Mouse (Mus musculus): ENCODE measurements around the gene Lpcat2b. TPM values are rescaled to one million over a fixed set of nuclear protein-coding genes. Genes with fewer than 3 reads are reported as not detected.

The Lpcat2b gene
- total RNA-seq, 2 experiments from 2014 or later, result not detected

DNA sequence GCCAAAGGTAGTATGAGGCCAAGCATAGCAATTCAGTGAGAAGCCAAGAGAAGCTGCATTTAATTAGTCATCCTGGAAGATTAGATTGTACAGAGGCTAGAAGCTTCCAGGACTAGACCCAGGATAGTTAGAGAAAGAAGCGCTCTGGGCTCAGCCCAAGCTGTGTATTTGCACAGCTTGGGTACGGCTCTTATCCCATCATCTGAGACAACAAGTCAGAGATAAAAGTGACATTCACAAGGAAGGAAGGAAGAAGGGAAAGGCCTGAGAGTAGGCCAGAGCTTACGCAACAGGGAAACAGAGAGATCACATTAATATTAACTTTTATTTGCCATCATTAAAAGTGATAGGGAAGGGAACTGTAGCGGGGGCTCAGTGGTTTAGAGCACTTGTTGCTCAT, 16.6 kb downstream of the Lpcat2b start:
- DNase-seq (ENCODE audit: low spot score in 2 of 2), result no peak

DNA sequence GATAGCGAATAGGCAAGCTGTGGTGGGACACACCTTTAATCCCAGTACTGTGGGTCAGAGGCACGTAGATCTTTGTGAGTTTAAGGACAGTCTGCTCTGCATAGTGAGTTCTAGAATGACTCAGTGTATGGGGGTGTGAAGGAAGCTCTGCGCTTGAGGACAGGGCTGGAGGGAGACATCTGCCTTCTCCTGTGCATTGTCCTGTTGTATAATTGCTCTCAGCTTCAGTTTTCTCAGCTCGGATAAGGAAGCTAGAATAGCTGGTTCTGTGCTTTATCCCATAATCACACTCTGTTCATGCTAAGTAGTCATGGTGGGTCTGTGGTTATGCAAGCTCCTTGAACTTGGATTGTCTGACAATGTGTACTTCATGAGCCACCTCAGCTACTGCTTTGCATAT, 17.4 kb downstream of the Lpcat2b start:
- no peak for DNase-seq (ENCODE audit: low spot score in 2 of 2)

DNA sequence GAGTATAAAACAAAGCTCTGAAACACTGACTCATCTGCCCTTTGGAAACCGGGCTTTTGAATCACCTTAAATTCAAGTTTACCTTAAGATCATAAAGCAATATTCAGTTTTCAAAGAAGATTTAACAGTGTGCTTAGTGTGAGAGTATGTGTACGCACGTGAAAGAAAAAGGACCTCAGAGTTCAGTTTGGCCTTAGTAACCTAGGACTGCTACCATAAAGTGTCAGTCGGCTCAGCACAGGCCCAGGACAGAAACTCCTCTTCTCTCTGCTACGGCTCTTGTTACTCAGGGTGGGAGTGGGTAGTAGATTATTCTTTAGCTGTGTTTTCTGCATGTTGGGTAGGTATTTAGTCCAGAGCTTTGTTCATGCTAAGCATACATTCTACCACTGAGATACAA, 18.3 kb downstream of the Lpcat2b start:
- no peak for DNase-seq (ENCODE audit: low spot score in 2 of 2)

DNA sequence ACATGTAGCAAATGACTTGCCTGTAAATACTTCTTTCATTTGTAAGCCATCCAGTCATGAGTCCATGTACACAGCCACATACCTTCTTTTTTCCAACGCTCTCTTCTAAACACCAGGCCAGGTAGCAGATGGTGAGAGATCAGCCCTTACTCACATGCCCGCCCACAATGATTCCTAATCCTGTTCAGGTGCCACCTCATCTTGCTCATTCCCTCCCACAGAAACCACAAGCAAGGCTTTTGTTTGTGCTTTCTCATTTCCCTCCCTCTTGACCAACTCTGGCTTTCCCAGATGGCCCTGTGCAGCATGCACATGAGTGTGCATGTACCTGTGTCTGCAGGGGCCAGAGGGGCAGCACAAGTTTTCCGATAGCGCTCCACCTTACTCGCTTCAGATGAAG, 18.9 kb downstream of the Lpcat2b start:
- no peak for DNase-seq (ENCODE audit: low spot score in 2 of 2)

DNA sequence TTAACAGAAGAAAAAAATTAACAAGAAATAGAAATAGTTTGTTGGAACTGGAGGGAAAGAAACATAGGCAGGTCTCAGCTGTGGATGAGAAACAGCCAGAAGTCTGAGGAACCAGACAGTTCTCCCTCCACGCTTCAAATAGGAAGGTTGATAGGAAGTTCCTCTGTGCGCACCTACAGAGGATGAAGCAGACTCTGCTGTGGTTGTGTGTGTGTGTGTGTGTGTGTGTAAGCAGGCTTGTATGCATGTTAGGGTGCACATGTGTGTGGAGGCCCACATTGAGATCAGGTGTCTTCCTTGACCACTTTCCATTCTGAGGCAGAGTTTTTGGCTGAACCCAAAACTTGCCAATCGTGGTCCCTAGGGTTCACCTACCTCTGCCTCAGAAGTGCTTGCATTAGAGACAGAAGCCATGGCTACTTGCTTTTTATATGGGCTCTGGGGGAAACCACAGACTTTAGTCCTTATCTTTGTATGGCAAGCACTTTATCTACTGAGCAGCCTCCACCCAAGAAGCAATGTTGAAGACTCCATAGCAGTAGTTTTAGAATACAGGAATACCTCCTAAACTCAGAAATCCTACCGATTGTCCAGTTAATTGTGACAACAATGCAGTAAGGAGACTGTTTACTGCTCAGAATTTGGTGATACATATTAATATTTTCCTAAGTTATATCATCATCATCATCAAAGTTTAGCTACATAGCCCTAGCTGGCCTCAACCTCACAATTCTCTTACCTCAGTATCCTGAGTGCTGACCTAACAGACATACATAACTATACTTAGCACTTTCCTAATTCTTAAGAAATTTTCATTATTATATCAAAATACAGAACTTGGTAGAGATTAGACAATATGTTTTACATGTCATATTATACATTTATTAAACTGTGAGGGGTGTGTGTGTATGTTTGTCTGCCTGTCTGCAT, 31.1 kb downstream of the Lpcat2b start:
- DNase-seq (ENCODE audit: low spot score in 2 of 2), result no peak

DNA sequence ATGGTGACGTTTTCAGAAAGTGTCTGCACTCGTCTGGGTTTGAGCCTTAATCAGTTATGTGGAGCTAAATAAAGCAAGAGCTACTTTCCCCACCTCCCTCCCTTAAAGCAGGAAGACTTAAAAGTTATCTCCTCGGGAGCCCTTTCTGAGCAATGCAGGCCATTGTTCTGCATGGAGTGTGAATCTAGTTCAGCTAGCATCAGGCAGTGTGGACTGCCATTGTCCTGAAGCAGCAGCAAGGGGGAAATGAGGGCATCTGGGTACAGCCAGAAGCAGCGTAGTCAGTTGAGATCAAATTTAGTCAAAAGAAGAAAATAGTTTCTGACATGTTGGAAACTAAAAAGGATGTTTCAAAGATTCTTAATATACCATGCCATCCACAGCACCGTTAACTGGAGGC, 35.2 kb downstream of the Lpcat2b start:
- DNase-seq (ENCODE audit: low spot score in 2 of 2), result no peak

- no peak for DNase-seq (ENCODE audit: low spot score in 2 of 2)
Measured at GRCm38 (mm10) chr5:107467098-107467497, 35.7 kb downstream of the Lpcat2b start.

- DNase-seq (ENCODE audit: low spot score in 2 of 2), result no peak
Measured at GRCm38 (mm10) chr5:107470600-107471329, 39.4 kb downstream of the Lpcat2b start.

DNA sequence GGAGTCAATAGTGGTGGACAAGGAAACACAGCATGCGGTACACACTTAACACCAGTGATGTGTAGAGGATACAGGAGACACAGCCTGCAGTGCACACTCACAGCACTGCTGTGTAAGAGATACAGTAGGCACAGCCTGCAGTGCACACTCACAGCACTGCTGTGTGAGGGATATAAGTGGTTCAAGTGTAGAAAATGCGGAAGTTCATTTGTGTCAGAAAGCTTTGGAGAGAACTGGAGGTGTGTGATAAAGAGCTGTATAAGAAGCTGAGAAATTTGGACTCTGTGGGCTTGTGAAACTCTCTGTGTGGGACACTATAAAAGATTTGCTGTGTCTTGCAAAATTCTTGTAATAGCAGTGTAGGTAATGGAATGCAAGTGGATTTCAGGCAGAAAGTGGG, 48.8 kb downstream of the Lpcat2b start:
- no peak for DNase-seq (ENCODE audit: low spot score in 2 of 2)

Other genes with a start within 250 kb of the Lpcat2b start
- gene Tgfbr3, start 141.9 kb upstream of the Lpcat2b start, total RNA-seq (2021), result 100 to 1,000 TPM; 214 to 231 TPM
- gene Brdt, start 100.4 kb upstream of the Lpcat2b start, total RNA-seq (2021), result 1 to 10 TPM; 5.6 to 8.2 TPM
- 1 to 10 TPM; 1.4 to 1.5 TPM for gene Ephx4, start 28.8 kb upstream of the Lpcat2b start, total RNA-seq (2021)
- gene Btbd8, start 6.4 kb downstream of the Lpcat2b start, total RNA-seq (2021), result 10 to 100 TPM; 12.6 to 13.8 TPM
- gene Gm42669, start 76.1 kb downstream of the Lpcat2b start, total RNA-seq (2021), result not detected
- under 1 TPM; 0.11 to 0.20 TPM for gene 1700028K03Rik, start 103.2 kb downstream of the Lpcat2b start, total RNA-seq (2021)
- 10 to 100 TPM; 24.2 to 26.9 TPM for gene Rpap2, start 165.8 kb downstream of the Lpcat2b start, total RNA-seq (2021)
- 10 to 100 TPM; 23.7 to 24.1 TPM for gene Glmn, start 166.3 kb downstream of the Lpcat2b start, total RNA-seq (2021)